Mouse (Mus musculus) hindbrain, embryonic 10.5 days (tissue): ENCODE measurements around the gene Wt1. TPM values are rescaled to one million over a fixed set of nuclear protein-coding genes. Genes with fewer than 3 reads are reported as not detected.

Source experiments
- DNase-seq: peaks from one replicate; pipeline ENCODE4 v3.0.0-alpha.2; 2017; ENCODE audit warnings: low spot score
- H3K27ac ChIP-seq: fragments of 300-500 bp; sonication (generic); 2 replicates; pipeline ENCODE4 v1.5.1; 2016; ENCODE audit warnings: mild to moderate bottlenecking, moderate library complexity
- H3K27me3 ChIP-seq: fragments of 300-500 bp; sonication (generic); 2 replicates; pipeline ENCODE4 v1.6.1; 2016; ENCODE audit warnings: mild to moderate bottlenecking; ENCODE audit not compliant: poor library complexity, insufficient read depth, severe bottlenecking
- H3K36me3 ChIP-seq: fragments of 300-500 bp; sonication (generic); 2 replicates; pipeline ENCODE4 v1.6.1; 2016; ENCODE audit warnings: mild to moderate bottlenecking, moderate library complexity
- H3K4me1 ChIP-seq: fragments of 300-500 bp; sonication (generic); replicated peaks from 2 replicates; pipeline ENCODE4 v1.6.1; 2016; ENCODE audit warnings: mild to moderate bottlenecking
- H3K4me3 ChIP-seq: fragments of 300-500 bp; sonication (generic); 2 replicates; pipeline ENCODE4 v1.5.1; 2016; ENCODE audit warnings: mild to moderate bottlenecking, moderate library complexity
- H3K9me3 ChIP-seq: fragments of 300-500 bp; sonication (generic); 2 replicates; pipeline ENCODE4 v1.6.1; 2016; ENCODE audit warnings: mild to moderate bottlenecking, moderate library complexity
- WGBS: fragments of 180-500 bp; shearing (Covaris S2); methylation state at CpG from one replicate; pipeline ENCODE4 v1.1.7; 2016; 5-methylcytosine and 5-hydroxymethylcytosine counted together
- polyA plus RNA-seq: library from polyadenylated mRNA; unstranded; fragments of >200 nt; fragmentation: Nextera tagmentation; extraction: Ambion mirVana; gene quantifications from 2 replicates; pipeline ENCODE4 v1.2.1, GENCODE M21; 2016

The Wt1 gene
- polyA plus RNA-seq, 1 experiment from 2014 or later, result 0.12 TPM

DNA sequence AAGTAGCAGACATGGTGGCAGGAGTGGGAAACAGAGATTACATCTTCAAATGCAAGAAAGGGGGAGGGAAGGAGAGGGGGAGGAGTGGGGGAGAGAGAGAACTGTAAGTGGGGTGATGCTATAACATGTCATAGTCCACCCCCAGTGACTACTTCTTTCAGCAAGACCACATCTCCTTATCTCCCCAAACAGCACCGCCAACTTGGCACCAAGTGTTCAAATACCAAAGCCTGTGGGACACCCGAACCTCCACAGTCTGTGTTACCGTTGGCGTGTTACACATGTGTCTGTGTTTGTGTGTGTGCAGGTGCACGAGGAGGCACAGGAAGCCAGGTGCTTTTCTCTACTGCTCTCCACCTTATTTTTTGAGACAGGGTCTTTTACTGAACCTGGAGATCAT lies 92.9 kb downstream of the Wt1 start:
- no peak for DNase-seq
- Histone ChIP-seq H3K27ac (no peak overlapping the region), H3K27me3 (peaks cover 9% of the 10 kb centered on the region), H3K9me3 (no peaks in the 10 kb centered on the region), H3K4me3 (no peak overlapping the region), H3K36me3 (no peaks in the 10 kb centered on the region), H3K4me1 (peaks cover 5% of the 10 kb centered on the region; the same call in 1 of the 2 replicates)
- 87% methylated on average over 5 of the region's 5 CpGs for WGBS

DNA sequence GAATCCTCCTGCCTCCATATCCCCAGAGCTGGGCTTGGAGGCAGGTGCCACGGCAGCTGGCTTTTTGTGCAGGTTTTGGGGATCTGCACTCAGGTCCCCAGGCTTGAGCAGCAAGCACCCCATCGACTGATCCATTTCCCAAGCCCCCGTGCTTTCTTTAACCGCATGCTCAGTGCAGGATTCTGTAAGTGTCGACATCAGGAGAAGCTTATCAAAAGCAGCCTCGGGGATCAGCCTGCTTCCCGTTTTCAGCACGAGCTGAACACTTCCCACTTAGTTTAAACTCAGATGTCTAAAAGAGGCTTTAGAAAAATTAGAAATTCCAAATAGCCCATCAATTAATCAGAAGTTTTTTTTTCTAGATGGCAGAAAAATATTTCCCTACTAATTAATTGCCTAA lies 93.3 kb downstream of the Wt1 start:
- Histone ChIP-seq H3K9me3 (no peaks in the 10 kb centered on the region), H3K4me3 (no peak overlapping the region), H3K27ac (no peak overlapping the region), H3K36me3 (no peaks in the 10 kb centered on the region), H3K4me1 (peaks cover 9% of the 10 kb centered on the region; the same call in 1 of the 2 replicates), H3K27me3 (peaks cover 13% of the 10 kb centered on the region)
- no peak for DNase-seq
- 71% methylated on average over 8 of the region's 8 CpGs for whole genome bisulfite sequencing

DNA sequence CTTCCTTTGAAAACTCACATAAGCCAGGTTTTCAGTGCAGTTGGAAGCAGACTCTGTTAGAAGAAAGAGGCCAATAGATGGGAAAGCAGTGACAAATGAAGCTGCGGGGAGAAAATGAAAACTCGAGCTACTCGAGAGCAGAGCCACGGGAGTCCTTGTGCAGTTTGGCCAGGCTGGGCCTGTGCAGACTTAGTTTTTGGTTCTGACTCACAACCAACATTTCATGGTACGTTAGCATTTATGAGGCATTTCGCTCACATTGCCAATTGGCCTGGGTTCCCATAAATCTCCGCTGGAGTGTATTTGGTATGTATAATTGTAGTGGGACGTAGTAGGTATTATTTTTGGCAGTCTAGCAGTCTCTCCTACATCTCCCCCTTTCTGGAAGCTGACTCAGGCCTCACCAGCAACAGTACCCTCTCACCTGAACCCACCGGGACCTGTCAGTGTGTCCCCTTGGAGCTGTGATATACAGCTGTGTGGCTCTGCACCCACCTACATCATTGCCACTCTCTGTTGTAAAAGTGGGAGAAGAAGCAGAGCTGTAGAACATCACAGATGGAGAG lies 94.5 kb downstream of the Wt1 start:
- H3K27me3 ChIP-seq, result peaks cover 25% of the 10 kb centered on the region
- 84% methylated on average over 9 of the region's 9 CpGs for WGBS

More for the DNA sequence above, 94.5 kb downstream of the Wt1 start:
- no peak overlapping the region for H3K4me3 ChIP-seq
- no peaks in the 10 kb centered on the region for H3K9me3 ChIP-seq
- H3K4me1 ChIP-seq, result peaks cover 13% of the 10 kb centered on the region; the same call in 1 of the 2 replicates
- DNase-seq, result no peak
- H3K36me3 ChIP-seq, result no peaks in the 10 kb centered on the region
- no peak overlapping the region for H3K27ac ChIP-seq

Other genes with a start within 250 kb of the Wt1 start
- 284 and 304 TPM in 2 replicates for gene Eif3m, start 109.4 kb upstream of the Wt1 start, polyA plus RNA-seq
- gene Gm11060, start 34.5 kb upstream of the Wt1 start, polyA plus RNA-seq, result not detected in 2 replicates
- 0.22 and 0.39 TPM in 2 replicates for gene Them7, start 97.8 kb downstream of the Wt1 start, polyA plus RNA-seq